Mouse (Mus musculus) kidney, adult 2 months (tissue): ENCODE data around the gene Plxna4. TPM values are rescaled to one million over a fixed set of nuclear protein-coding genes. Genes with fewer than 3 reads are reported as not detected.
A peak's percentile ranks its signal among the peaks of the same experiment; 100 is the strongest.

Experiments
- DNase-seq: peaks from one replicate; pipeline ENCODE4 v3.0.0; 2021
- H3K27ac ChIP-seq: fragments of 200-500 bp; 2 replicates; pipeline ENCODE4 v1.5.1; 2012; ENCODE audit warnings: low read depth, low read length, control low read depth, inconsistent platforms; ENCODE audit not compliant: insufficient read depth
- H3K27me3 ChIP-seq: fragments of 200-500 bp; replicated peaks from 2 replicates; pipeline ENCODE4 v1.6.1; 2012; ENCODE audit warnings: mild to moderate bottlenecking, moderate library complexity, low read length, inconsistent platforms; ENCODE audit not compliant: control insufficient read depth, insufficient read depth
- H3K36me3 ChIP-seq: fragments of 200-500 bp; 2 replicates; pipeline ENCODE4 v1.6.1; 2012; ENCODE audit warnings: mild to moderate bottlenecking, moderate library complexity, low read length, inconsistent platforms; ENCODE audit not compliant: control insufficient read depth, insufficient read depth
- H3K4me1 ChIP-seq: fragments of 200-500 bp; 2 replicates; pipeline ENCODE4 v1.6.1; 2011; ENCODE audit warnings: low read length; ENCODE audit not compliant: control insufficient read depth, insufficient read depth
- H3K4me3 ChIP-seq: fragments of 200-500 bp; 2 replicates; pipeline ENCODE4 v1.5.1; 2011; ENCODE audit warnings: mild to moderate bottlenecking, low read depth, low read length, control low read depth; ENCODE audit not compliant: insufficient read depth
- CTCF ChIP-seq: fragments of 200-500 bp; conservative IDR thresholded peaks from 2 replicates; pipeline ENCODE4 v1.5.1; 2011; ENCODE audit warnings: low read depth, mild to moderate bottlenecking, control low read depth, low read length, moderate library complexity, mixed read lengths; ENCODE audit not compliant: insufficient read depth, insufficient read length
- POLR2A ChIP-seq: fragments of 200-500 bp; IDR thresholded peaks from one replicate; pipeline ENCODE4 v1.6.1; 2011; ENCODE audit warnings: low read depth, low read length, control low read depth
- WGBS: fragments of 180-500 bp; shearing (Covaris S2); methylation state at CpG from one replicate; pipeline ENCODE4 v1.1.7; 2018; 5-methylcytosine and 5-hydroxymethylcytosine counted together
- polyA plus RNA-seq: library from polyadenylated mRNA; depleted of rRNA; stranded (reverse); fragments of >200 nt; gene quantifications from 2 replicates; pipeline ENCODE4 v1.2.3, GENCODE M21; 2012

Plxna4 gene
- polyA plus RNA-seq, 1 experiment: 1.8 TPM

DNA sequence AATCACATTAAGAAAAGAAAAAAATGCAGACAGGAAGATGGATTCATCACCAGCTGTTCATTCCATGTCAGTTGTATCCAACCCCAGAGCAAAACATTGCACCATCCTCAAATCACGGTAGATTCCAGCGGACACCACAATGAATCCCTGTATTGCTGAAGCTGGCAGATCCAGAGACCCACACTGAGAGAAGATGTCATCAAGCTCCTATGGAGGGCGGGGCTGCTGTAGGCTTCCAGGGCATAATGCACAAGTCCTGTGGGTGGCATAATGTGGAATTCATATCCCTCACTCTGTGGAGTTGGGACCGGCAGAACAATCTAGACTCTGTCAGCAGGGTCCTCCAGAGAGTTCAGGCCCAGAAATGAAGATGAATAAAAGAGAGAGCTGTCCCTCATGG is 278.8 kb downstream of the Plxna4 start:
- Histone ChIP-seq H3K27me3 (no peaks in the 10 kb centered on the region), H3K4me1 (no peaks in the 10 kb centered on the region), H3K4me3 (no peak overlapping the region), H3K27ac (no peak overlapping the region), H3K36me3 (no peaks in the 10 kb centered on the region)
- WGBS: 97% methylated on average over 4 of the region's 4 CpGs
- no peak for DNase-seq
- TF ChIP-seq POLR2A (no peak), CTCF (no peak)

DNA sequence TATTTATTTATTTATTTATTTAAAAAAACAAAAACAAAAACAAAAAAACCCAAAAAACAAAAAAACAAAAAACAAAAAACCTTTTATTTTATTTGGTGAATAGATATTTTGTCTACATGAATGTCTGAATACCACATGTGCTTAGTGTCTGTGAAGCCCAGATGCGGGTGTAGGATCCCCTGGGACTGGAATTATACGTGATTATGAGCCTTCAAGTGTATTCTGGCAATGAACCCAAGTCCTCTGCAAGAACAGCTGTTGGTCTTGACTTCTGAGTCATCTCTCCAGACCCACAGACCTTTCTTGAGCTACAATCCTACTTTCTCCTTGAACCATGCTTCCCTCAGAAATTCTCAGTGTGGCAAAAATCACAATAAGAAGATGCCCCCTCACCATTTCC is 287.4 kb downstream of the Plxna4 start:
- no peak for DNase-seq
- 77% methylated on average over 2 of the region's 2 CpGs for WGBS
- TF ChIP-seq CTCF: no peak
- no peak for TF ChIP-seq POLR2A
- Histone ChIP-seq H3K4me3 (no peak overlapping the region), H3K27ac (no peak overlapping the region), H3K4me1 (no peaks in the 10 kb centered on the region), H3K36me3 (no peaks in the 10 kb centered on the region), H3K27me3 (no peaks in the 10 kb centered on the region)

GRCm38 (mm10) chr6:32281457-32281856 is 306.5 kb downstream of the Plxna4 start:
- H3K4me1 ChIP-seq: no peaks in the 10 kb centered on the region

GRCm38 (mm10) chr6:32280728-32281127 is 307.3 kb downstream of the Plxna4 start:
- no peak overlapping the region for H3K4me3 ChIP-seq
- H3K36me3 ChIP-seq: no peaks in the 10 kb centered on the region
- DNase-seq: no peak
- H3K4me1 ChIP-seq: no peaks in the 10 kb centered on the region
- no peaks in the 10 kb centered on the region for H3K27me3 ChIP-seq
- WGBS: 22% methylated on average over 2 of the region's 2 CpGs
- H3K27ac ChIP-seq: no peak overlapping the region
- TF ChIP-seq POLR2A (no peak), CTCF (no peak)

More at GRCm38 (mm10) chr6:32281457-32281856, 306.5 kb downstream of the Plxna4 start:
- Histone ChIP-seq H3K27ac (no peak overlapping the region), H3K36me3 (no peaks in the 10 kb centered on the region), H3K4me3 (no peak overlapping the region), H3K27me3 (no peaks in the 10 kb centered on the region)
- DNase-seq: no peak
- TF ChIP-seq POLR2A (no peak), CTCF (no peak)

- H3K4me3 ChIP-seq: no peak overlapping the region
- no peak overlapping the region for H3K27ac ChIP-seq
- H3K36me3 ChIP-seq: no peaks in the 10 kb centered on the region
- no peaks in the 10 kb centered on the region for H3K27me3 ChIP-seq
- TF ChIP-seq POLR2A: no peak
- TF ChIP-seq CTCF: no peak
- 85% methylated on average over 4 of the region's 4 CpGs for WGBS
- no peaks in the 10 kb centered on the region for H3K4me1 ChIP-seq
- peak; percentile 14 for DNase-seq
Measured at GRCm38 (mm10) chr6:32271463-32271862, 316.5 kb downstream of the Plxna4 start.

GRCm38 (mm10) chr6:32266085-32266484 is 321.9 kb downstream of the Plxna4 start:
- H3K27ac ChIP-seq: no peak overlapping the region
- H3K36me3 ChIP-seq: no peaks in the 10 kb centered on the region
- WGBS: 81% methylated on average over 7 of the region's 7 CpGs
- peak; percentile 25 for DNase-seq
- TF ChIP-seq POLR2A (no peak), CTCF (no peak)
- no peaks in the 10 kb centered on the region for H3K27me3 ChIP-seq
- no peaks in the 10 kb centered on the region for H3K4me1 ChIP-seq
- H3K4me3 ChIP-seq: no peak overlapping the region

DNA sequence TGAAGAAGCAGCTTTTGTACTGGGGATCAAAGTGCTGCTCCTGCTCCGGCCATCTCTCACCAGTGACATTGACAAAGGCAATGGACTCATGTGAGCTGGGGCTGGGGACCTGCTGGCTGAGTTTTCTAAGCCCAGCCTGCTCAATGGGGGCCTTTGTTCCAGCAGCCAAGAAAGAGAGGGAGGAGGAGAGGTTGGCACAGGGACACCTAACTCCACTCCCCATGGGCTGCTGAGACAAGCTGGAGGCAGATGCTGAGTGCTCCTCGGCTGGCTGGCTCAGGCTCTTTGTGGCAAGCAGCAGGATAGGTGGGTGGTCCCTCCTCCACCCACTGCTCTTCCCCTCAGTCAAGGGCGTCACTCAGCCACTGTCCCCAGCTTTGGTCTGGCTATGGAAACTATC is 326.7 kb downstream of the Plxna4 start:
- H3K36me3 ChIP-seq: no peaks in the 10 kb centered on the region
- no peaks in the 10 kb centered on the region for H3K27me3 ChIP-seq
- WGBS: 63% methylated on average over 3 of the region's 3 CpGs
- no peak overlapping the region for H3K4me3 ChIP-seq
- H3K4me1 ChIP-seq: no peaks in the 10 kb centered on the region
- no peak for DNase-seq
- TF ChIP-seq CTCF (no peak), POLR2A (no peak)
- no peak overlapping the region for H3K27ac ChIP-seq

DNA sequence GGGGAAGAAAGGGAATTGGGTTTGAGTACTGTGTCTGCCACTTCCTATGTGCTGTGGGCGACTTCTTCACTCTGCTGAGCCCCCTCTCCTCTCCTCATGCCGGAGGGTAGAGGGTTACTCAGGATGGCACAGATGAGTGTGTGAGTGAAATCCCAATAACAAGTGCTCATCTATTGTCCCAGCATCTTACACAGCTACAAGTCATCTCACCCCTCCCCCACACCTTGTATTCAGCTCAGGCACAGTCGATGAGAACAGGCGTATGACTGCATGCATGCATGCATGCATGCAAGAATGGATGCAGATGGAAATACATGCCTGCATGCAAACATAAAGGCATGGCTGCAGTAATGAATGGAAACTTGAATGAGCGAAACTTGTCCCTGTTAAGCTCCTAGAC is 327.7 kb downstream of the Plxna4 start:
- Histone ChIP-seq H3K27me3 (no peaks in the 10 kb centered on the region), H3K4me3 (no peak overlapping the region), H3K27ac (no peak overlapping the region), H3K4me1 (no peaks in the 10 kb centered on the region), H3K36me3 (no peaks in the 10 kb centered on the region)
- DNase-seq: no peak
- TF ChIP-seq CTCF (no peak), POLR2A (no peak)
- 86% methylated on average over 5 of the region's 5 CpGs for WGBS
